Mouse (Mus musculus) cortical plate, adult 2 months (tissue): ENCODE results near the gene Prr13.

ENCODE experiments used
- CTCF ChIP-seq: fragments of 200-500 bp; IDR thresholded peaks from 2 replicates; pipeline ENCODE4 v1.5.1; 2011; ENCODE audit warnings: mild to moderate bottlenecking, control low read depth, low read length; ENCODE audit not compliant: insufficient read depth; ENCODE audit errors: extremely low read depth
- POLR2A ChIP-seq: fragments of 200-500 bp; IDR thresholded peaks from 2 replicates; pipeline ENCODE4 v1.6.1; 2011; ENCODE audit warnings: mild to moderate bottlenecking, low read length, control low read depth; ENCODE audit not compliant: insufficient read depth; ENCODE audit errors: extremely low read depth

GRCm38 (mm10) chr15:102512010-102512409 is 53.2 kb downstream of the Prr13 start:
- TF ChIP-seq CTCF = no peak
- no peak for TF ChIP-seq POLR2A
